Mouse (Mus musculus): Measurements from ENCODE around the gene Spocd1.

Spocd1 gene

GRCm38 (mm10) chr4:129974285-129974684 is 45.2 kb downstream of the Spocd1 start:
- DNase-seq (ENCODE audit: low spot score in 2 of 2): no peak

GRCm38 (mm10) chr4:129977256-129977655 is 48.2 kb downstream of the Spocd1 start:
- DNase-seq (ENCODE audit: low spot score in 2 of 2): no peak

- no peak for DNase-seq (ENCODE audit: low spot score in 2 of 2)
Measured at GRCm38 (mm10) chr4:129978227-129978626, 49.2 kb downstream of the Spocd1 start.

GRCm38 (mm10) chr4:129978930-129979329 is 49.9 kb downstream of the Spocd1 start:
- DNase-seq (ENCODE audit: low spot score in 2 of 2): no peak

- no peak for DNase-seq (ENCODE audit: low spot score in 2 of 2)
Measured at GRCm38 (mm10) chr4:129981657-129982056, 52.6 kb downstream of the Spocd1 start.

- no peak for DNase-seq (ENCODE audit: low spot score in 2 of 2)
Measured at GRCm38 (mm10) chr4:129983046-129983445, 54.0 kb downstream of the Spocd1 start.

GRCm38 (mm10) chr4:129983764-129984420 is 54.8 kb downstream of the Spocd1 start:
- DNase-seq (ENCODE audit: low spot score in 2 of 2): peak; percentile 79 to 85

- DNase-seq (ENCODE audit: low spot score in 2 of 2): no peak
Measured at GRCm38 (mm10) chr4:129984421-129985061, 55.5 kb downstream of the Spocd1 start, which contains the start of gene Adgrb2. TSS of gene Adgrb2 (plus strand) at chr4:129984870.

GRCm38 (mm10) chr4:129985161-129985670 is 56.2 kb downstream of the Spocd1 start:
- no peak for DNase-seq (ENCODE audit: low spot score in 2 of 2)

GRCm38 (mm10) chr4:129985671-129986441 is 56.8 kb downstream of the Spocd1 start:
- peak; percentile 75 to 79 for DNase-seq (ENCODE audit: low spot score in 2 of 2)

- DNase-seq (ENCODE audit: low spot score in 2 of 2): no peak
Measured at GRCm38 (mm10) chr4:129987825-129988504, 58.9 kb downstream of the Spocd1 start.

GRCm38 (mm10) chr4:129989925-129990324 is 60.9 kb downstream of the Spocd1 start:
- no peak for DNase-seq (ENCODE audit: low spot score in 2 of 2)

GRCm38 (mm10) chr4:129992720-129993119 is 63.7 kb downstream of the Spocd1 start:
- DNase-seq (ENCODE audit: low spot score in 2 of 2): no peak

- no peak for DNase-seq (ENCODE audit: low spot score in 2 of 2)
Measured at GRCm38 (mm10) chr4:129993213-129993612, 64.2 kb downstream of the Spocd1 start.

- no peak for DNase-seq (ENCODE audit: low spot score in 2 of 2)
Measured at GRCm38 (mm10) chr4:129993944-129994695, 65.1 kb downstream of the Spocd1 start.

GRCm38 (mm10) chr4:129994728-129995127 is 65.7 kb downstream of the Spocd1 start:
- DNase-seq (ENCODE audit: low spot score in 2 of 2): no peak

- no peak for DNase-seq (ENCODE audit: low spot score in 2 of 2)
Measured at GRCm38 (mm10) chr4:129995255-129995654, 66.2 kb downstream of the Spocd1 start.

GRCm38 (mm10) chr4:129996015-129996414 is 67.0 kb downstream of the Spocd1 start:
- no peak for DNase-seq (ENCODE audit: low spot score in 2 of 2)

- DNase-seq (ENCODE audit: low spot score in 2 of 2): no peak
Measured at GRCm38 (mm10) chr4:129998124-129998523, 69.1 kb downstream of the Spocd1 start.

GRCm38 (mm10) chr4:130001710-130002109 is 72.7 kb downstream of the Spocd1 start:
- DNase-seq (ENCODE audit: low spot score in 2 of 2): no peak

GRCm38 (mm10) chr4:130002157-130002556 is 73.1 kb downstream of the Spocd1 start:
- no peak for DNase-seq (ENCODE audit: low spot score in 2 of 2)

Data from frontal cortex, postnatal 25 days (tissue).